Comparison of ENCODE assay signal across 8 mouse cellular contexts in the genomic region with DNA sequence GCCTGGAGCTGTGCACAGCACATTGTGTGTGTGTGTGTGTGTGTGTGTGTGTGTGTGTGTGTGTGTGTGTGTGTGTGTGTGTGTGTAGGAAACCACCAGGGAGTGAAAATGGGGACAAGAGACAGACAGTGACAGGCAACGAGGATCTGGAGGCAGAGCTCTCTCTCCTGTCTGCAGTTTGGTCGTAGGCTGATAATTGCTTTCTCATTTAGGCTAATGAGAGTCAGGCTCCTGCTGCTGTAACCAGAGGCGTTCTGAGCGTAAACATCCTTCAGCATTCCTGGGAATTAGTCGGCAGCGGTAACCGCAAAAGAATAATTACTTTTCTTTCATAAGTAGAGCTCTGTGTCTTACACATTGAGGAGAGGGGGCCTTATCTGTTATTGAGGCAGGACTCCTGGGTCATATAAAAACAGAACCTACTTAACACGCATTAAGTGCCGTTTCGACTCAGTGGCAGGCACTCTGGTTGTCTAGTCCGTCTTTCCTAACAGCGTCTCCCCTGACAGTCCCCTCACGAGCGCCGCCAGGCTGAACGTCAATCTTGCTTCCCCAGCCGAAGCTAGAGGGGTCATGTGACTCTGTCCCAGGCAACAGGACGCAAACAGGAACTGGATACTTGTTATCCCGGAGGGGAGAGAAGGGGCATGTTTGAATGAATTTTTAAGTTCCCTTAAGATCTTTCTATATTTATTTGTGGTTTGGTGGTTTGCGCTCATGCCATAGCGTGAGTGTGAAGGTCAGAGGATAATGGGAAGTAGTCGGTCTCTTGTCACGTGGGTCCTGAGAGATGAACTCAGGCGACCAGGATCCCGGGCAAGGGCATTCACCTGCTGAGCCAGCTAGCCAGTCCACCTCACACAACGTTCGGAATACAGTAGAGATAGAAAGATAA. TPM values are rescaled to one million over a fixed set of nuclear protein-coding genes. Genes with fewer than 3 reads are reported as not detected.
DNase-seq lines count a peak whose midpoint lies in the region; ATAC-seq lines count a peak whose summit lies in the region.

No protein-coding gene starts in this region.

- intact Hi-C loops in left cerebral cortex, postnatal 36 days (cut with DNase I), result no loop called here

- peak; percentile 47 to 50 for DNase-seq in B cell, adult 2 months
- DNase-seq in Muller cell, postnatal 12 days (ENCODE audit: inconsistent ontology term), result peak; percentile 90
- DNase-seq in embryonic facial prominence, embryonic 11.5 days (ENCODE audit: low spot score), result peak; percentile 77
- DNase-seq in heart, embryonic 10.5 days (ENCODE audit: low spot score), result peak; percentile 93
- DNase-seq in kidney, adult 9 months, result peak; percentile 56
- DNase-seq in left cerebral cortex, postnatal 36 days (ENCODE audit: low spot score in 2 of 2), result no peak

- H3K36me3 ChIP-seq in embryonic facial prominence, embryonic 11.5 days (replicated peaks; ENCODE audit: control insufficient read depth, insufficient read depth, low read depth, low read length), result no peaks in the 10 kb centered on the region
- no peaks in the 10 kb centered on the region for H3K36me3 ChIP-seq in heart, embryonic 10.5 days
- H3K36me3 ChIP-seq in lung, embryonic 16.5 days (ENCODE audit: control insufficient read depth, insufficient read depth, low read length), result no peaks in the 10 kb centered on the region

- H3K27ac ChIP-seq in embryonic facial prominence, embryonic 11.5 days (replicated peaks; ENCODE audit: low read depth, low read length), result no peak overlapping the region
- peak overlapping the region; percentile 75 for H3K27ac ChIP-seq in heart, embryonic 10.5 days
- no peak overlapping the region for H3K27ac ChIP-seq in lung, embryonic 16.5 days (ENCODE audit: low read length)

- no peaks in the 10 kb centered on the region for H3K9me3 ChIP-seq in embryonic facial prominence, embryonic 11.5 days (replicated peaks; ENCODE audit: control insufficient read depth, low read length)
- no peaks in the 10 kb centered on the region for H3K9me3 ChIP-seq in heart, embryonic 10.5 days
- no peaks in the 10 kb centered on the region for H3K9me3 ChIP-seq in lung, embryonic 16.5 days (ENCODE audit: control insufficient read depth, low read length)

- H3K9ac ChIP-seq in embryonic facial prominence, embryonic 11.5 days (replicated peaks; ENCODE audit: low read length), result 0 out of 2 replicates have a peak overlapping the region, but pooled peaks have one; percentile 0
- peak overlapping the region; percentile 61 for H3K9ac ChIP-seq in lung, embryonic 16.5 days (ENCODE audit: low read length)

- ATAC-seq in embryonic facial prominence, embryonic 11.5 days (replicated peaks; ENCODE audit: insufficient number of reproducible peaks, low FRiP score, low TSS enrichment, low read depth), result peak; percentile 64
- ATAC-seq in lung, embryonic 16.5 days (ENCODE audit: low read depth), result peak; percentile 83
- peak; percentile 38; the same call in 1 of the 2 replicates for ATAC-seq in neutrophil, adult 5-6 weeks (ENCODE audit: extremely low read depth, insufficient number of reproducible peaks, low FRiP score, poor library complexity, severe bottlenecking)

- H3K27me3 ChIP-seq in embryonic facial prominence, embryonic 11.5 days (ENCODE audit: control insufficient read depth, insufficient read depth, low read length), result no peaks in the 10 kb centered on the region
- 0 out of 2 replicates have a peak, but pooled peaks cover 6% of the 10 kb centered on the region for H3K27me3 ChIP-seq in heart, embryonic 10.5 days (ENCODE audit: insufficient read depth, poor library complexity, severe bottlenecking)
- H3K27me3 ChIP-seq in lung, embryonic 16.5 days (ENCODE audit: control insufficient read depth, insufficient read depth, low read depth, low read length), result no peaks in the 10 kb centered on the region

- H3K4me1 ChIP-seq in embryonic facial prominence, embryonic 11.5 days (ENCODE audit: control insufficient read depth, insufficient read depth, low read length), result no peaks in the 10 kb centered on the region
- peaks cover 21% of the 10 kb centered on the region for H3K4me1 ChIP-seq in heart, embryonic 10.5 days
- H3K4me1 ChIP-seq in lung, embryonic 16.5 days (replicated peaks; ENCODE audit: control insufficient read depth, insufficient read depth, low read length), result no peaks in the 10 kb centered on the region; the same call in 1 of the 2 replicates

- H3K4me2 ChIP-seq in embryonic facial prominence, embryonic 11.5 days (ENCODE audit: low read depth, low read length), result peak overlapping the region; percentile 45
- peak overlapping the region; percentile 79 for H3K4me2 ChIP-seq in lung, embryonic 16.5 days (ENCODE audit: low read depth, low read length)

- WGBS in embryonic facial prominence, embryonic 11.5 days, result under 1% methylated on average over 27 of the region's 27 CpGs
- WGBS in heart, embryonic 10.5 days, result 1% methylated on average over 27 of the region's 27 CpGs
- under 1% methylated on average over 27 of the region's 27 CpGs for WGBS in lung, embryonic 16.5 days

- peak overlapping the region; percentile 4 for H3K4me3 ChIP-seq in embryonic facial prominence, embryonic 11.5 days (ENCODE audit: low read depth, low read length)
- peak overlapping the region; percentile 60 for H3K4me3 ChIP-seq in heart, embryonic 10.5 days
- H3K4me3 ChIP-seq in lung, embryonic 16.5 days (ENCODE audit: low read length), result peak overlapping the region; percentile 40

RNA-seq across cellular contexts. Expression of a gene that starts 4.1 kb away (rescaled TPM):
- polyA plus RNA-seq in embryonic facial prominence, embryonic 11.5 days (2014; fragmentation: Nextera tagmentation; extraction: Ambion mirVana), result 1,194 and 1,245 TPM in 2 replicates
- polyA plus RNA-seq in heart, embryonic 10.5 days (2016; fragmentation: Nextera tagmentation; extraction: Ambion mirVana), result 620 and 1,082 TPM in 2 replicates
- 806 and 832 TPM in 2 replicates for polyA plus RNA-seq in lung, embryonic 16.5 days (2015; fragmentation: Nextera tagmentation; extraction: Ambion mirVana)
- 264 and 290 TPM in 2 replicates for total RNA-seq in neutrophil, adult 5-6 weeks (2017)
- total RNA-seq in left cerebral cortex, postnatal 36 days (2021), result 1,000 to 10,000 TPM; 1,001 to 1,007 TPM

RNA-seq across cellular contexts. Expression of a gene that starts 24.2 kb away (rescaled TPM):
- 0.22 TPM in 1 of 2 replicates, not detected in the other for polyA plus RNA-seq in embryonic facial prominence, embryonic 11.5 days (2014; fragmentation: Nextera tagmentation; extraction: Ambion mirVana)
- polyA plus RNA-seq in heart, embryonic 10.5 days (2016; fragmentation: Nextera tagmentation; extraction: Ambion mirVana), result 0.15 TPM in 1 of 2 replicates, not detected in the other
- not detected in 2 replicates for polyA plus RNA-seq in lung, embryonic 16.5 days (2015; fragmentation: Nextera tagmentation; extraction: Ambion mirVana)
- not detected in 2 replicates for total RNA-seq in neutrophil, adult 5-6 weeks (2017)
- not detected for total RNA-seq in left cerebral cortex, postnatal 36 days (2021)

RNA-seq across cellular contexts. Expression of a gene that starts 31.2 kb away (rescaled TPM):
- 22.2 and 23.6 TPM in 2 replicates for polyA plus RNA-seq in embryonic facial prominence, embryonic 11.5 days (2014; fragmentation: Nextera tagmentation; extraction: Ambion mirVana)
- polyA plus RNA-seq in heart, embryonic 10.5 days (2016; fragmentation: Nextera tagmentation; extraction: Ambion mirVana), result 15.4 and 21.6 TPM in 2 replicates
- polyA plus RNA-seq in lung, embryonic 16.5 days (2015; fragmentation: Nextera tagmentation; extraction: Ambion mirVana), result 22.8 and 25.3 TPM in 2 replicates
- total RNA-seq in neutrophil, adult 5-6 weeks (2017), result 59.0 and 63.6 TPM in 2 replicates
- total RNA-seq in left cerebral cortex, postnatal 36 days (2021), result 10 to 100 TPM; 45.9 to 46.6 TPM

Comparison
In these comparisons a context has a peak if more than half of its experiments do, and no peak if none do; other contexts are left out.
1. DNase-seq: peak in B cell, adult 2 months (2 of 2), Muller cell, postnatal 12 days (single experiment), embryonic facial prominence, embryonic 11.5 days (single experiment), heart, embryonic 10.5 days (single experiment) and kidney, adult 9 months (single experiment); none in left cerebral cortex, postnatal 36 days (0 of 2).
2. H3K4me3 ChIP-seq: peak in every context shown above with its lines; median percentile 60 in heart, embryonic 10.5 days; 40 in lung, embryonic 16.5 days; 4 in embryonic facial prominence, embryonic 11.5 days.
3. Peak in every context shown above with its lines, with median percentiles within 50 percentile points of each other: ATAC-seq.